Mouse (Mus musculus) midbrain, embryonic 14.5 days (tissue): Measurements from ENCODE around the gene Iqce. TPM values are rescaled to one million over a fixed set of nuclear protein-coding genes. Genes with fewer than 3 reads are reported as not detected.

ENCODE experiments used
- ATAC-seq: fragments of 200-750 bp; cut with Nextera tagmentation; 2 replicates; pipeline ENCODE4 v1.8.0; 2017; ENCODE audit warnings: moderate number of reproducible peaks, moderate library complexity; ENCODE audit not compliant: low FRiP score, low TSS enrichment
- DNase-seq: peaks from one replicate; pipeline ENCODE4 v3.0.0-alpha.2; 2015
- H3K27ac ChIP-seq: fragments of 300-500 bp; sonication (generic); replicated peaks from 2 replicates; pipeline ENCODE4 v1.5.1; 2014; ENCODE audit warnings: mild to moderate bottlenecking, low read depth, low read length, moderate library complexity
- H3K27me3 ChIP-seq: fragments of 300-500 bp; sonication (generic); 2 replicates; pipeline ENCODE4 v1.6.1; 2014; ENCODE audit warnings: low read length, control low read depth, mixed read lengths; ENCODE audit not compliant: control insufficient read depth, insufficient read depth
- H3K36me3 ChIP-seq: fragments of 300-500 bp; sonication (generic); 2 replicates; pipeline ENCODE4 v1.6.1; 2014; ENCODE audit warnings: low read length, control low read depth; ENCODE audit not compliant: control insufficient read depth, insufficient read depth
- H3K4me1 ChIP-seq: fragments of 300-500 bp; sonication (generic); 2 replicates; pipeline ENCODE4 v1.6.1; 2014; ENCODE audit warnings: mild to moderate bottlenecking, antibody characterized with exemption, low read length, control low read depth; ENCODE audit not compliant: control insufficient read depth, insufficient read depth
- H3K4me2 ChIP-seq: fragments of 300-500 bp; sonication (generic); 2 replicates; pipeline ENCODE4 v1.6.1; 2014; ENCODE audit warnings: mild to moderate bottlenecking, low read length, moderate library complexity
- H3K4me3 ChIP-seq: fragments of 300-500 bp; sonication (generic); replicated peaks from 2 replicates; pipeline ENCODE4 v1.5.1; 2014; ENCODE audit warnings: low read depth, low read length
- H3K9ac ChIP-seq: fragments of 300-500 bp; sonication (generic); replicated peaks from 2 replicates; pipeline ENCODE4 v1.6.1; 2014; ENCODE audit warnings: mild to moderate bottlenecking, low read length, moderate library complexity
- H3K9me3 ChIP-seq: fragments of 300-500 bp; sonication (generic); 2 replicates; pipeline ENCODE4 v1.6.1; 2016; ENCODE audit warnings: low read length, control low read depth, mixed read lengths; ENCODE audit not compliant: control insufficient read depth
- WGBS: fragments of 180-500 bp; shearing (Covaris S2); extraction: QIAGEN DNeasy Blood & Tissue Kit; methylation state at CpG from one replicate; pipeline ENCODE4 v1.1.7; 2014; 5-methylcytosine and 5-hydroxymethylcytosine counted together
- polyA plus RNA-seq: library from polyadenylated mRNA; unstranded; fragments of >200 nt; fragmentation: Nextera tagmentation; extraction: Ambion mirVana; gene quantifications from 2 replicates; pipeline ENCODE4 v1.2.1, GENCODE M21; 2014

The Iqce gene
- polyA plus RNA-seq, 1 experiment from 2014 or later, result 25.0 TPM

- no peak for ATAC-seq
- Histone ChIP-seq H3K36me3 (no peaks in the 10 kb centered on the region), H3K9me3 (0 out of 2 replicates have a peak, but pooled peaks cover 2% of the 10 kb centered on the region), H3K4me3 (no peak overlapping the region), H3K4me2 (no peak overlapping the region), H3K27ac (no peak overlapping the region), H3K9ac (no peak overlapping the region), H3K4me1 (peaks cover 7% of the 10 kb centered on the region), H3K27me3 (peaks cover 17% of the 10 kb centered on the region)
- DNase-seq, result no peak
- WGBS, result 27% methylated on average over 13 of the region's 13 CpGs
Measured at GRCm38 (mm10) chr5:140736166-140736565, 34.0 kb upstream of the Iqce start.

GRCm38 (mm10) chr5:140735297-140735696 lies 33.1 kb upstream of the Iqce start:
- no peak overlapping the region for H3K27ac ChIP-seq
- WGBS, result 2% methylated on average over 22 of the region's 22 CpGs
- peaks cover 7% of the 10 kb centered on the region for H3K4me1 ChIP-seq
- H3K9ac ChIP-seq, result 0 out of 2 replicates have a peak overlapping the region, but pooled peaks have one; percentile 16
- ATAC-seq, result no peak
- H3K4me3 ChIP-seq, result peak overlapping the region; percentile 22
- H3K4me2 ChIP-seq, result peak overlapping the region; percentile 51
- DNase-seq, result peak; percentile 34
- H3K36me3 ChIP-seq, result no peaks in the 10 kb centered on the region
- H3K9me3 ChIP-seq, result 0 out of 2 replicates have a peak, but pooled peaks cover 2% of the 10 kb centered on the region
- H3K27me3 ChIP-seq, result peaks cover 17% of the 10 kb centered on the region

- 85% methylated on average over 3 of the region's 3 CpGs for WGBS
- DNase-seq, result no peak
- ATAC-seq, result no peak
Measured at GRCm38 (mm10) chr5:140733336-140733735, 31.2 kb upstream of the Iqce start.

GRCm38 (mm10) chr5:140732195-140732594 lies 30.0 kb upstream of the Iqce start:
- Histone ChIP-seq H3K4me1 (peaks cover 7% of the 10 kb centered on the region), H3K9ac (no peak overlapping the region), H3K27ac (no peak overlapping the region), H3K36me3 (no peaks in the 10 kb centered on the region), H3K9me3 (0 out of 2 replicates have a peak, but pooled peaks cover 2% of the 10 kb centered on the region), H3K4me2 (no peak overlapping the region), H3K4me3 (no peak overlapping the region), H3K27me3 (peaks cover 17% of the 10 kb centered on the region)
- 61% methylated on average over 4 of the region's 4 CpGs for WGBS
- ATAC-seq, result no peak
- DNase-seq, result no peak

More at GRCm38 (mm10) chr5:140733336-140733735, 31.2 kb upstream of the Iqce start:
- H3K27me3 ChIP-seq, result peaks cover 17% of the 10 kb centered on the region
- peaks cover 7% of the 10 kb centered on the region for H3K4me1 ChIP-seq
- H3K4me3 ChIP-seq, result no peak overlapping the region
- H3K4me2 ChIP-seq, result no peak overlapping the region
- 0 out of 2 replicates have a peak, but pooled peaks cover 2% of the 10 kb centered on the region for H3K9me3 ChIP-seq
- no peaks in the 10 kb centered on the region for H3K36me3 ChIP-seq
- H3K27ac ChIP-seq, result no peak overlapping the region
- no peak overlapping the region for H3K9ac ChIP-seq

- H3K4me2 ChIP-seq, result no peak overlapping the region
- WGBS, result 90% methylated on average over 11 of the region's 11 CpGs
- H3K4me3 ChIP-seq, result no peak overlapping the region
- H3K27me3 ChIP-seq, result peaks cover 9% of the 10 kb centered on the region
- H3K36me3 ChIP-seq, result no peaks in the 10 kb centered on the region
- H3K9ac ChIP-seq, result no peak overlapping the region
- peaks cover 7% of the 10 kb centered on the region for H3K4me1 ChIP-seq
- H3K9me3 ChIP-seq, result 0 out of 2 replicates have a peak, but pooled peaks cover 1% of the 10 kb centered on the region
- no peak for DNase-seq
- no peak for ATAC-seq
- no peak overlapping the region for H3K27ac ChIP-seq
Measured at GRCm38 (mm10) chr5:140731040-140731797, 29.0 kb upstream of the Iqce start.

- no peak overlapping the region; the same call in 1 of the 2 replicates for H3K27ac ChIP-seq
- no peaks in the 10 kb centered on the region for H3K4me1 ChIP-seq
Measured at GRCm38 (mm10) chr5:140726946-140727740, 25.0 kb upstream of the Iqce start.

GRCm38 (mm10) chr5:140726062-140726839 lies 24.1 kb upstream of the Iqce start:
- ATAC-seq (peak; percentile 66), DNase-seq (peak; percentile 79)
- Histone ChIP-seq H3K4me1 (no peaks in the 10 kb centered on the region), H3K27me3 (no peaks in the 10 kb centered on the region), H3K4me3 (no peak overlapping the region), H3K9me3 (no peaks in the 10 kb centered on the region), H3K4me2 (no peak overlapping the region), H3K36me3 (no peaks in the 10 kb centered on the region), H3K9ac (no peak overlapping the region), H3K27ac (peak overlapping the region; percentile 66)
- WGBS, result 66% methylated on average over 7 of the region's 7 CpGs

More at GRCm38 (mm10) chr5:140726946-140727740, 25.0 kb upstream of the Iqce start:
- DNase-seq, result no peak
- Histone ChIP-seq H3K9me3 (no peaks in the 10 kb centered on the region), H3K36me3 (no peaks in the 10 kb centered on the region), H3K9ac (no peak overlapping the region), H3K4me3 (no peak overlapping the region), H3K27me3 (no peaks in the 10 kb centered on the region), H3K4me2 (no peak overlapping the region)
- no peak for ATAC-seq
- 88% methylated on average over 17 of the region's 17 CpGs for WGBS

GRCm38 (mm10) chr5:140723822-140724221 lies 21.6 kb upstream of the Iqce start, which contains the start of gene Amz1:
Gene Amz1, plus strand, starts transcription at chr5:140724127.
- DNase-seq (peak; percentile 82), ATAC-seq (peak; percentile 71)
- 49% methylated on average over 13 of the region's 13 CpGs for WGBS
- Histone ChIP-seq H3K27ac (no peak within 1 kb of the TSS), H3K4me3 (no peak within 1 kb of the TSS), H3K9me3 (no peaks in the 10 kb centered on the region), H3K9ac (no peak within 1 kb of the TSS), H3K36me3 (peaks cover 5% of the 10 kb centered on the region), H3K4me1 (no peaks in the 10 kb centered on the region), H3K4me2 (0 out of 2 replicates have a peak within 1 kb of the TSS, but pooled peaks have one; percentile 8), H3K27me3 (no peaks in the 10 kb centered on the region)
